Mouse (Mus musculus): Measurements from ENCODE around the gene Aloxe3.
"Not testable (repeated sequence)": the region's sequence is repeated elsewhere in the genome, so short reads cannot be mapped to it uniquely, and the experiment has no call there.

Gene Aloxe3

GRCm38 (mm10) chr11:69125852-69125918 lies at the start of gene Aloxe3:
Gene Aloxe3 (plus strand): TSS chr11:69125896.
- in situ Hi-C loops (cut with MboI; ENCODE audit: unreplicated experiment in 2 of 2), result loop anchor here (5.0 to 10.0 kb wide), 2 partner anchors 218 to 221 kb away; partner anchors contain the start of gene Rpl26 (in 1 of the 2)

DNA sequence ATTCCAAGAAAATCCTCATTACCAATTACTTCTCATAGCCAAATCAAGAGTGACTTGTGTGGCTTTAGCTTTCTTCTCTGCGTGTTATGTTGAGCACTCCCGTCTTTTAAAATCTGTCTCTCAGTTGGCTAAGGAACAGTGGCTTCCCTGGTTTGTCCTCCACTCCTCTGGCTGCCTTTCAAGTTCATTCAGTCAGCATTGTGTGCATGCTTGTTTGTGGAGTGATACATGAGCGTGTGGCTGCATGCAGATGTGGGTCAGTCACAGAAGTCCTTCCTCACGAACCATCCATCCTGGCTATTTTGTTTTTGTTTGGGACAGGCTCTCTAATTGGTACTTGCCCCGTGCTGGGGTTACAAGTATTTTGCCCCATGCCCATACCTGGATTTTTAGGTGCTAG lies 49.1 kb upstream of the Aloxe3 start:
- in situ Hi-C loops (cut with MboI; ENCODE audit: unreplicated experiment in 2 of 2), result no loop called here

GRCm38 (mm10) chr11:69077316-69077715 lies 48.4 kb upstream of the Aloxe3 start:
- in situ Hi-C loops (cut with MboI; ENCODE audit: unreplicated experiment in 2 of 2), result no loop called here

- in situ Hi-C loops (cut with MboI; ENCODE audit: unreplicated experiment in 2 of 2), result no loop called here
These were observed 47.7 kb upstream of the Aloxe3 start for GRCm38 (mm10) chr11:69078041-69078440.

- in situ Hi-C loops (cut with MboI; ENCODE audit: unreplicated experiment in 2 of 2), result no loop called here
These were observed 46.8 kb upstream of the Aloxe3 start for GRCm38 (mm10) chr11:69078805-69079438.

DNA sequence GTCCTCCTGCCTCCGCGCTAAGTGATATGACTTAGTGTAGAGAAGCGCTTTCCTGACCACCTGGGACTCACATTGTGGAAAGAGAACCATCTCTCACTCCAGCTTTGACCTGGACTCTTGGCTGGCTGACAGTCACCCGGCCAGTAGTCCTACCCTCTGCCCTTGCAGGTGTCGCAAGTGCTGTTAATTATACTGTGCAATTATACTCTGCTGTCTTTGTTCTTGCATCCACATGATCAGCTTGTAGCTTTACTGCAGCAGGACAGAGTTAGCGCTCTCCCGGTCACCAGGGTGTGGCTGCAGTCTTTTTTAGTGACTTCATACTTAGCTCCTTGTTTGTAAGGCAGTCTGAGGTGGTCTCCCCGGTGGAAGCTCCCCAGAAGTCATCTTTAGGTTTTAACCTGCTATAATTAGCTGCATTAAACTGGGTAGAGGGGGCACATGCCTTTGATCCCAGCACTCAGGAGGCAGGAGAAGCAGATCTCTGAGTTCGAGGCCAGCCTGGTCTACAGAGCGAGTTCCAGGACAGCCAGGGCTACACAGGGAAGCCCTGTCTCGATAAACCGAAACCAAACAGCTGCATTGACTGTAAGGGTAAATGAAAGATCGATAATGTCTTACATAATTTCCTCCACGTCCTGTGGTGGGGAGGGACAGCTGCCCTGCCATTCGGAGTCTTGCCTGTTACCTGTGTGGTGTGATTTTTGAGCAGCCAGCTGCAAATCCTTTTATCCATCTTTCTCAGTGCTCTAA lies 45.4 kb upstream of the Aloxe3 start:
- in situ Hi-C loops (cut with MboI; ENCODE audit: unreplicated experiment in 2 of 2), result no loop called here

DNA sequence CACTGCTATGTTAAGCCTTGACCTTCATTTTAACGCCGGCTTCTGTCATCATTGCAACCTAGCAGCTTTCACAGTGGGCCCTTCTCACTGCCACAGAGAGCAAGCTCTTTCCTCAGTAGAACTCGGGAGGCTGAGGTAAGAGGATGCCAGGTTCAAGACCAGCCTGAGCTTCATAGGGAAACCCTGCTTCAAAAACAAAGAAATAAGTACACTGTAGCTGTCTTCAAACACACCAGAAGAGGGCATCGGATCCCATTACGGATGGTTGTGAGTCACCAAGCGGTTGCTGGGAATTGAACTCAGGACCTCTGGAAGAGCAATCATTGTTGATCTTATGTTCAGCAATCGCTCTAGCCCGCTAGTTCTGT lies 44.9 kb upstream of the Aloxe3 start:
- in situ Hi-C loops (cut with MboI; ENCODE audit: unreplicated experiment in 2 of 2), result no loop called here

DNA sequence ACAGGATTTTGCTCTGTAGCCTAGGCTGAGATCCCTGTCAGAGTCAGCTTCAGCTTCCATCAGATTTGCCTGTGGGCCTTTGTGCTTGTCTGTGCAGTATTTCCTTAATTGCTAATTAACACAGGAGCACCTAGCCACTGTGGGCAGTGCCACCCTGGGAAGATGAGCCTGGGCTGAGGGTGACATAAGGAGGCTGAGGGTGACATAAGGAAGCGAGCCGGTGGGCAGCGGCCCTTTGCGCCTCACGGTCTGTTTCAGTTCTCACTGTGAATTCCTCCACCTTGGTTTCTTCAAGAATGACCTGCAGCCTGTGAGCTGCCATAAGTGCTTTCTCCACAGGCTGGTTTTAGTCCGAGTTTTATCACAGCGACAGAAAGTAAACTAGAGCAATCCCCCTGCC lies 44.1 kb upstream of the Aloxe3 start:
- in situ Hi-C loops (cut with MboI; ENCODE audit: unreplicated experiment in 2 of 2), result no loop called here

GRCm38 (mm10) chr11:69085608-69086007 lies 40.1 kb upstream of the Aloxe3 start:
- in situ Hi-C loops (cut with MboI; ENCODE audit: unreplicated experiment in 2 of 2), result no loop called here

DNA sequence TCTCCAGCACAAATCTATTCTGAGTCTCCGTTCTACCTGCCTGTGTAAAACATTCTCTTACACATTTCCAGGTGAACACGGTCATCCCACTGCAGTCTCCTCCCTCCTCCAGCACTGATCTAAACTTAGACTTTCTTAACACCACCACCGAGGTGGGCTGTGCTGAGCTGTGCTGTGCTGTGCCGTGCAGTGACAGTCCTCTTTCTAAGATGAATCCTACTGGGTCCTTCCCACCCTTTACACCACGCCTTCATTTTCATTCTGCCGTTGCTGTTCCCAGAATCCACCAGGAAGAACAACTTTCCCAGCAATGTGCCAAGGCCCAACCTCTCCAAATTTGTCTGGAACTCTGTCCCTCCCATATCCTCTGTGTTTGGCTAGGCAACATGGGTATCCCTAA lies 39.3 kb upstream of the Aloxe3 start:
- in situ Hi-C loops (cut with MboI; ENCODE audit: unreplicated experiment in 2 of 2), result no loop called here

GRCm38 (mm10) chr11:69087082-69087481 lies 38.6 kb upstream of the Aloxe3 start:
- in situ Hi-C loops (cut with MboI; ENCODE audit: unreplicated experiment in 2 of 2), result no loop called here

DNA sequence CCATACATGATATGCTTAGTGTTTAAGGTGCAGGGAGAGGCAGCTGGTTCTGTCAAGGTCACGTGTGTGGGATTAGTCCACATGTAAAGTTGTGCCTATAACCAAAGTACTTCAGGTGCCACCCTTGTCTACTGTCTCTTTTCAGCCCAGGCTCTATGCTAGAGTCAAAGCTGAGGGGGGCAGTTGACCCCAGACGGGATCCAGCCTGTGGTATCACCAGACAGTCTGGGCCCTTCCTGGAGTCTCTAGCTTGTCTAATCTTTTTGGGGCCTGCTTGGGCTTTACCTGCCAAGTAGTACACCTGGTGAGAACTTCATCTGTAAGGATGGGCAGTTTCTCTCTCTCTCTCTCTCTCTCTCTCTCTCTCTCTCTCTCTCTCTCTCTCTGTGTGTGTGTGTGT lies 38.1 kb upstream of the Aloxe3 start:
- in situ Hi-C loops (cut with MboI; ENCODE audit: unreplicated experiment in 2 of 2), result no loop called here

DNA sequence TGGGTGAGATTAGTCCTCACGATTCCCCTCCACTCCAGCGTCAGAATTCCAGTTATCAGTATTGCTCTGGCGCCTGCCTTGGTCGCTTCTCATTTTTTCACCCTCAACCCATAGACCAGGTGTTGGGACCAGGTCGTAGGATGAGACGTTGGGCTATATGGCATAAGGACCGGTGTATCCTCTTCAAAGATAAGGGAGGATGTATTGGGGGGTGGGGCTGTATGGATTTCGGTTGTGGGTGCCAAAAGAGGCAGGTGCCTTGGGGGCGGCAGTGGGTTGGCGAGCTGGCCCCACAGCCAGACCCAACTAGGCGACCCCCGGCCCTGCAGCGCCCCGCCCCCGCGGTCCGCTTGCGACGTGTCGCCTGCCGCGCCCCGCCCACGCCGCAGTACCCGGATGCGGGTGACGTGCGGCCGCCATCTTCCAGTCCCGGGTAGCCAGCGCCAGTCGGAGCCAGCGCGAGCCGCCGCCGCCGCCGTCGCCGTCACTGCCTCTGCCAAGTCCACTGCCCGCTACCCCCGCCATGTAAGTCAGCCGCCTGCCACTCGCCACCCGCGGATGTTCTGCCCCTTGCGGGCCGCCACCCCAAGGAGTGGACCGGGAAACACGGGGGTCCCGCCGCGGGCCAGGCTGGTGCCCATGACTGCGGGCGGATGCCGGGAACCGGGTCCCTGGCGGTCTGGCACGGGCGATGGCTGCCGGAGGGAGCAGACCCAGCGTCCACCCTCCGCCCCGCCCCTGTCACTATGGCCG lies 37.4 kb upstream of the Aloxe3 start, which contains the start of gene Vamp2:
Gene Vamp2 (plus strand): TSS at position 388 of the 753 bp plus-strand sequence.
- in situ Hi-C loops (cut with MboI; ENCODE audit: unreplicated experiment in 2 of 2), result no loop called here

GRCm38 (mm10) chr11:69088856-69089615 lies 36.7 kb upstream of the Aloxe3 start:
- in situ Hi-C loops (cut with MboI; ENCODE audit: unreplicated experiment in 2 of 2), result no loop called here

DNA sequence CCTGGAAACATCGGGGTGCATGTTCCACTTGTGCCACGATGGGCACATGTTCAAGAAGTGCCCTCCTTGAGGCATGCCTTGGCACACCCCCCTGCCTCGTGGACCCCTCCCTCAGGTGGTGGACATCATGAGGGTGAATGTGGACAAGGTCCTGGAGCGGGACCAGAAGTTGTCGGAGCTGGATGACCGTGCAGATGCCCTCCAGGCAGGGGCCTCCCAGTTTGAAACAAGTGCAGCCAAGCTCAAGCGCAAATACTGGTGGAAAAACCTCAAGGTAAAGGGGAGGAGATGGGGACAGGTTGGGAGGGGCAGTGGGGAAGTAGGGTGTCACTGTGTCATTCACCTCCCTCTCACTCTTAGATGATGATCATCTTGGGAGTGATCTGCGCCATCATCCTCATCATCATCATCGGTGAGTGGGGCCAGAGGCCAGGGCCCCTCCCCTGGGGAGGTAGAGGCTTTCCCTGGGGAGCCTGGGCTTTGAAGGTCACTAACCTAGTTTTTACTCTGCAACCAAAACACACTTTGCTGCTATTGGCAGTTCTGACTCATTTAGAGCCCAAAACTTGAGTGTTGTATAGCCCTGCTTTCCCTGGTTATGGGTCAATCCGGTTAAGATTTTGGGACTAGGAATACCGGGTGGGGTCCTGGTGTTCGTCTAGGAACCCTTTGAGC lies 35.9 kb upstream of the Aloxe3 start:
- in situ Hi-C loops (cut with MboI; ENCODE audit: unreplicated experiment in 2 of 2), result no loop called here

- in situ Hi-C loops (cut with MboI; ENCODE audit: unreplicated experiment in 2 of 2), result no loop called here
These were observed 35.3 kb upstream of the Aloxe3 start for GRCm38 (mm10) chr11:69090367-69090766.

- in situ Hi-C loops (cut with MboI; ENCODE audit: unreplicated experiment in 2 of 2), result no loop called here
These were observed 33.9 kb upstream of the Aloxe3 start for GRCm38 (mm10) chr11:69091566-69092385.

GRCm38 (mm10) chr11:69092386-69092751 lies 33.3 kb upstream of the Aloxe3 start:
- in situ Hi-C loops (cut with MboI; ENCODE audit: unreplicated experiment in 2 of 2), result no loop called here

GRCm38 (mm10) chr11:69092871-69093270 lies 32.8 kb upstream of the Aloxe3 start:
- in situ Hi-C loops (cut with MboI; ENCODE audit: unreplicated experiment in 2 of 2), result no loop called here

DNA sequence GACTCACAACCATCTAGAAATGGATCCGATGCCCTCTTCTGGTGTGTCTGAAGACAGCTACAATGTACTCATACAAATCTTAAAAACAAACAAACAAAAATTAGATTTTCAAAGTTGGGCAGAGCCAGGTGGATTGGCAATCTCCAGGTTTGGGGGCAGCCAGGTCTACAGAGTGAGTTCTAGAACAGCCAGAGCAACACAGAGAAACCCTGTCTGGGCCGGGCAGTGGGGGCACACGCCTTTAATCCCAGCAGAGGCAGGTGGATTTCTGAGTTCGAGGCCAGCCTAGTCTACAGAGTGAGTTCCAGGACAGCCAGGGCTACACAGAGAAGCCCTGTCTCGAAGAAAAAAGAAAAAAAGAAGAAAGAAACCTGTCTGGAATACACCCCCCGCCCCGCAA lies 31.8 kb upstream of the Aloxe3 start:
- in situ Hi-C loops (cut with MboI; ENCODE audit: unreplicated experiment in 2 of 2), result not testable (repeated sequence)

Measured in v-Abl transformed pro-B cells (cell line).